Mouse (Mus musculus) cerebellum, adult 2 months (tissue): ENCODE measurements around the gene Olfr554.

Source experiments
- CTCF ChIP-seq: fragments of 200-500 bp; IDR thresholded peaks from 2 replicates; pipeline ENCODE4 v1.5.1; 2011; ENCODE audit warnings: low read depth, mild to moderate bottlenecking, control low read depth, low read length, moderate library complexity, borderline replicate concordance; ENCODE audit not compliant: insufficient read depth
- POLR2A ChIP-seq: fragments of 200-500 bp; IDR thresholded peaks from 2 replicates; pipeline ENCODE4 v1.6.1; 2011; ENCODE audit warnings: low read length, control low read depth, borderline replicate concordance; ENCODE audit not compliant: insufficient read depth

DNA sequence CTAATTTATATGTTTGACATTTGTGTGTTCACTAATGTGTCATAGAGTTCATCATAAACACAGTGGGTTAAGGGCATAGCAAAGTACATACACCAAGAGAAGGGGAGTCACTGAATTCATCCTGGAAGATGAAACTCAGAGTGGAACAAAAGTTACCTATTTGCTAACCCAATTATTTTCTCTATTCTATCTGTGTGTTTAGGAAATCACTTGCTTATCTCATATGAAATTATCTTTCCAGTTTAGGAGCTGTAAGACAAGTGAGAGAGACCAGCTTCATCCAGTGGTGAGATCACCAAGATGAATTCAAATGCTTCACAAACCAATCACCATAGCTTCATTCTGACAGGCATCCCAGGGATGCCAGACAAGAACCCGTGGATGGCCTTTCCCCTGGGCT lies 20.3 kb downstream of the Olfr554 start, which contains the start of gene Olfr555:
- TF ChIP-seq CTCF: no peak
- no peak for TF ChIP-seq POLR2A
